Mouse (Mus musculus): ENCODE measurements around the gene Magel2.

The Magel2 gene

DNA sequence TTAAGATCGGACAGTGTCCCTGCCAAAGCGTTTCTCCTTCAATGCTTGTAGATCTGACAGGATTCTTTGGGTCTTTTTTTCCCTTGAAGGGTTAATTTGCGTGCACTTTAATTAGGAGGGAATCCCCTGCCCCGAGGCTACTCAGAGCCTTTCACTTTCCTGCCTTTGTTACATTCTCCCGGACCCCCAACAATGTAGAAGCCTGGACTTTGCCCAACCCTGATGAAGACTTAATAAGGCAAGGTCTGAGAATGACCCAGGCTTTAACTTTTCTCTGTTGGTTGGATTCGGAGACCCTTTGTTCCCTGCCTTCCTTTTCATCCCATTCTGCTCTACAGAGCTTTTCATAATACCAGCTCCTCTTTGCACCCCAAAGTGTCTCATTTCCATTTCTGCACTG lies 43.8 kb downstream of the Magel2 start:
- no peak for DNase-seq (ENCODE audit: low read depth, low spot score)

DNA sequence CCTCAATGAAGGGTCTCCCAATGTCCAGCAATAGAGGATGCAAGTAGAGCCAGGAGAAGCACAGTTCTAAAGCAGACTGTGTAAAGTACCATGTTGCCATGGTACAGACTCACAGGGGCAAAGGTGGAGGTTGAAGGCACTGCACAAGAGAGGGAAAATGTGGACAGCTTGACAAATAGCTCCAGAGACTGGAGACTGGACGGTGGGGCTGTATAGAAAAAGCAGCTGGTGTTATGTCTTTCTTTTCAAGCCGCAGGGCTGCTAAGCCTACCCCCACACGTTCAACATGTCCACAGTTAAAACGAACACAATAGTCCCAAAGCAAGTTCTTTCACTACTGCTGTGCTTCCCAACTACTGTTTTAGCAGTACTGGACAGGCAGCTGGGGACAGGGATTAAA lies 46.4 kb downstream of the Magel2 start:
- no peak for DNase-seq (ENCODE audit: low read depth, low spot score)

DNA sequence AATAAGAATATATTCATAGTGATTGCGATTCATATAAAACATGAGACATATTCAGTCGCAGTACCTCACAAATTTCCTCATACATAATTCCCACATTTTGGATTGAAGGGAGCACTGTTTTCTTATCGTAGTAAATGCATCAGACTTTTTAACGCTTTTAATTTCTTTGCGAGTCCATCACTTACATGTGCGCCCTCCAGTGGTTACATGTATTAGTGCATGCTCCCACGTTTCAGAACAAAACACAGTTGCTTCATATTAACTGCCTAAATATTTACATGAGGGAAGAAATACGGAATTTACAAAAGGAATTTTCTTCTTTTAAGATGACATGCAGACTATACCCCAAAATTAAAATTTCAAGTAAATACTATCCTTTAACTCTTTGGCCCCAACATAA lies 51.5 kb downstream of the Magel2 start:
- DNase-seq (ENCODE audit: low read depth, low spot score): no peak

Measured in retina, postnatal 7 days (tissue).